Mouse (Mus musculus) liver, adult 2 months (tissue): ENCODE results near the gene Gramd4. TPM values are rescaled to one million over a fixed set of nuclear protein-coding genes. Genes with fewer than 3 reads are reported as not detected.
A peak's percentile ranks its signal among the peaks of the same experiment; 100 is the strongest.

Source experiments
- DNase-seq: peaks from one replicate; pipeline ENCODE4 v3.0.0-alpha.2; 2011; ENCODE audit warnings: low read depth, low spot score; ENCODE audit errors: extremely low read depth
- H3K27ac ChIP-seq: fragments of 200-500 bp; replicated peaks from 2 replicates; pipeline ENCODE4 v1.5.1; 2012; ENCODE audit warnings: low read depth, mild to moderate bottlenecking, control low read depth, inconsistent platforms, low read length; ENCODE audit not compliant: insufficient read depth
- H3K27me3 ChIP-seq: fragments of 200-500 bp; 2 replicates; pipeline ENCODE4 v1.6.1; 2012; ENCODE audit warnings: mild to moderate bottlenecking, moderate library complexity, low read length, inconsistent platforms; ENCODE audit not compliant: control insufficient read depth, insufficient read depth
- H3K36me3 ChIP-seq: fragments of 200-500 bp; 2 replicates; pipeline ENCODE4 v1.6.1; 2012; ENCODE audit warnings: low read length, inconsistent platforms; ENCODE audit not compliant: control insufficient read depth, insufficient read depth
- H3K4me1 ChIP-seq: fragments of 200-500 bp; 2 replicates; pipeline ENCODE4 v1.6.1; 2011; ENCODE audit warnings: low read length; ENCODE audit not compliant: control insufficient read depth, insufficient read depth
- H3K4me3 ChIP-seq: fragments of 200-500 bp; 2 replicates; pipeline ENCODE4 v1.5.1; 2011; ENCODE audit warnings: low read depth, mild to moderate bottlenecking, control low read depth, low read length, moderate library complexity; ENCODE audit not compliant: insufficient read depth
- H3K79me2 ChIP-seq: fragments of 200-500 bp; 2 replicates; pipeline ENCODE4 v1.6.1; 2012; ENCODE audit warnings: inconsistent platforms, mild to moderate bottlenecking, low read length, moderate library complexity; ENCODE audit not compliant: control insufficient read depth, insufficient read depth
- H3K9ac ChIP-seq: fragments of 200-500 bp; 2 replicates; pipeline ENCODE4 v1.6.1; 2012; ENCODE audit warnings: low read depth, mild to moderate bottlenecking, control low read depth, inconsistent platforms, low read length
- CTCF ChIP-seq: fragments of 200-500 bp; IDR thresholded peaks from 2 replicates; pipeline ENCODE4 v1.5.1; 2011; ENCODE audit warnings: low read depth, low read length, control low read depth
- POLR2A ChIP-seq: fragments of 200-500 bp; IDR thresholded peaks from 2 replicates; pipeline ENCODE4 v1.6.1; 2011; ENCODE audit warnings: low read length, control low read depth; ENCODE audit not compliant: insufficient read depth; ENCODE audit errors: extremely low read depth
- WGBS: fragments of 180-500 bp; shearing (Covaris S2); methylation state at CpG from one replicate; pipeline ENCODE4 v1.1.7; 2018; 5-methylcytosine and 5-hydroxymethylcytosine counted together
- polyA plus RNA-seq: library from polyadenylated mRNA; depleted of rRNA; stranded (reverse); fragments of >200 nt; gene quantifications from 2 replicates; pipeline ENCODE4 v1.2.3, GENCODE M21; 2012; rRNA removed
- total RNA-seq: library from RNA; depleted of rRNA; stranded (reverse); fragments of >200 nt; gene quantifications from 2 replicates; pipeline ENCODE4 v1.2.3, GENCODE M21; 2014; rRNA removed

The Gramd4 gene
- total and polyA plus RNA-seq, 2 experiments, result 2.4 to 6.0 TPM

DNA sequence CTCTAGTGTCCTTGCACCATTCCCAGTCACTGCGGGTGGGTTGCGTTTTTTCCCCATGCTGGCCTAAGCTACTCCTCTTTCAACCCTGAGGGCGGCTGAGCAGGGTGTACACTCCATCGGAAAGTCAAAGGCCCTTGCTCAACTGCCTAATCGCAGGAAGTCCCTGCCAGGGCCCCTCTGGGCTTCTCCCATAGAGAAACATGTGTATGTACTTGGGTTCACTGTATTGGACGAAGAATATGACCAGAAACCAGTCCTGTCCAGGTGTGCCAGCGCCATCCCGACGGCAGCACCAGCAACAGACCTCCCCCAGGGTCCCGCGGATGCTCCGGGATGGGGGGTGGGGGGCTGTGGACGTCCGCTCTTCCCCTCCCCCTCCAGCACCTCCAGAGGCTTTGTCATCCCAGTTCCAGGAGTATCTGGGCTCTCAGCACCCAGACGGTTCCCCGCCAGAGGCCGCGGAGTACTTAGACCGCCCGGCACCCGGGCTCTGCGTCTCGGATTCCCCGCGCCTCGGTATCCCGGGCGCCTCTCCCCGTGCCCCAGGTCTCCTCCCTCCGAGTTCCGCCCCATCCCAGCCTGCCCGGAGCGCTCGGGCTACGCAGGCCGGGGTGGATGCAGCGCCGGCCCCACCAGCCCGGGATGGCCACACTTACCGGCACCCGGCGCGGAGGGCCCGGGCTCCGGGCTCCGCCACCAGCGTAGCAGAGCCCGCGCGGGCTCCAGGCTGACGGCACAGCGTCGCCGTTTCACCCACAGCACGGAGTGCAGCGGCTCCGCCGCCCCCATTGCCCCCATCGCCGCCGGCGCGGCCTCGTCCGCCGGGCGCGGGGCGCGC, 127.6 kb downstream of the Gramd4 start:
- under 1% methylated on average over 70 of the region's 70 CpGs for WGBS
- Histone ChIP-seq H3K9ac (peak overlapping the region; percentile 86), H3K4me1 (peaks cover 17% of the 10 kb centered on the region), H3K4me3 (peak overlapping the region; percentile 74), H3K27me3 (peaks cover 4% of the 10 kb centered on the region; the same call in 1 of the 2 replicates), H3K27ac (peak overlapping the region; percentile 56), H3K36me3 (no peaks in the 10 kb centered on the region), H3K79me2 (no peaks in the 10 kb centered on the region)
- no peak for DNase-seq
- TF ChIP-seq POLR2A (no peak), CTCF (no peak)

GRCm38 (mm10) chr15:86185689-86186569, 128.4 kb downstream of the Gramd4 start, which contains the start of gene Cerk:
Cerk (minus strand) TSS chr15:86186141.
- Histone ChIP-seq H3K9ac (peak within 1 kb of the TSS; percentile 86), H3K79me2 (no peaks in the 10 kb centered on the region), H3K27me3 (peaks cover 4% of the 10 kb centered on the region; the same call in 1 of the 2 replicates), H3K4me1 (peaks cover 17% of the 10 kb centered on the region), H3K27ac (peak within 1 kb of the TSS; percentile 56), H3K36me3 (no peaks in the 10 kb centered on the region), H3K4me3 (peak within 1 kb of the TSS; percentile 74)
- WGBS, result 7% methylated on average over 43 of the region's 43 CpGs
- TF ChIP-seq CTCF (peak; percentile 39), POLR2A (0 out of 2 replicates have a peak, but pooled peaks have one; percentile 21)
- no peak for DNase-seq

GRCm38 (mm10) chr15:86186686-86187085, 129.2 kb downstream of the Gramd4 start:
- Histone ChIP-seq H3K36me3 (no peaks in the 10 kb centered on the region), H3K4me1 (peaks cover 17% of the 10 kb centered on the region), H3K79me2 (no peaks in the 10 kb centered on the region), H3K27me3 (peaks cover 4% of the 10 kb centered on the region; the same call in 1 of the 2 replicates), H3K9ac (no peak overlapping the region), H3K4me3 (no peak overlapping the region), H3K27ac (no peak overlapping the region)
- TF ChIP-seq POLR2A (no peak), CTCF (no peak)
- WGBS, result 73% methylated on average over 3 of the region's 3 CpGs
- DNase-seq, result no peak

Other genes with a start within 250 kb of the Gramd4 start
- 10.1 and 11.6 TPM in 2 replicates for gene Cdpf1, start 246.0 kb upstream of the Gramd4 start, total RNA-seq
- gene Cdpf1, start 246.0 kb upstream of the Gramd4 start, polyA plus RNA-seq, result 18.3 and 19.6 TPM in 2 replicates
- gene Pkdrej, start 236.0 kb upstream of the Gramd4 start, total RNA-seq, result under 0.01 and 0.09 TPM in 2 replicates
- 0.01 TPM in 2 replicates for gene Pkdrej, start 236.0 kb upstream of the Gramd4 start, polyA plus RNA-seq
- gene Ttc38, start 225.4 kb upstream of the Gramd4 start, total RNA-seq, result 52.4 and 59.5 TPM in 2 replicates
- 19.1 and 37.2 TPM in 2 replicates for gene Ttc38, start 225.4 kb upstream of the Gramd4 start, polyA plus RNA-seq
- 0.28 and 0.67 TPM in 2 replicates for gene Gtse1, start 197.9 kb upstream of the Gramd4 start, total RNA-seq
- gene Gtse1, start 197.9 kb upstream of the Gramd4 start, polyA plus RNA-seq, result 0.33 and 0.55 TPM in 2 replicates
- gene Trmu, start 178.4 kb upstream of the Gramd4 start, total RNA-seq, result 9.4 and 10.1 TPM in 2 replicates
- gene Trmu, start 178.4 kb upstream of the Gramd4 start, polyA plus RNA-seq, result 13.9 and 17.0 TPM in 2 replicates
- gene Celsr1, start 23.9 kb upstream of the Gramd4 start, total RNA-seq, result 2.4 and 3.7 TPM in 2 replicates
- 11.5 and 12.4 TPM in 2 replicates for gene Celsr1, start 23.9 kb upstream of the Gramd4 start, polyA plus RNA-seq
- gene Cerk, start 128.4 kb downstream of the Gramd4 start, total RNA-seq, result 3.0 and 3.7 TPM in 2 replicates
- 2.6 and 2.7 TPM in 2 replicates for gene Cerk, start 128.4 kb downstream of the Gramd4 start, polyA plus RNA-seq
- gene Tbc1d22a, start 156.8 kb downstream of the Gramd4 start, total RNA-seq, result 9.6 and 13.2 TPM in 2 replicates
- 14.1 and 14.3 TPM in 2 replicates for gene Tbc1d22a, start 156.8 kb downstream of the Gramd4 start, polyA plus RNA-seq